Mouse (Mus musculus) v-Abl transformed pro-B cells (cell line): Measurements from ENCODE around the gene Gm9745.
"Not testable (repeated sequence)": the region's sequence is repeated elsewhere in the genome, so short reads cannot be mapped to it uniquely, and the experiment has no call there.

Experiments used
- in situ Hi-C, 2 experiments: fragments of 400-800 bp; cut with MboI; formaldehyde crosslinking; loops; one replicate each; pipeline ENCODE4 v1.15.1; 2025; ENCODE audit not compliant: unreplicated experiment in 2 of 2

The Gm9745 gene

GRCm38 (mm10) chr13:8933499-8933898 lies 14.5 kb downstream of the Gm9745 start:
- in situ Hi-C loops: no loop called here

- in situ Hi-C loops: not testable (repeated sequence)
These were observed 34.1 kb downstream of the Gm9745 start for GRCm38 (mm10) chr13:8913890-8914289.

- in situ Hi-C loops: not testable (repeated sequence)
These were observed 42.0 kb downstream of the Gm9745 start for GRCm38 (mm10) chr13:8905986-8906385.
